Mouse (Mus musculus): ENCODE measurements around the gene Slc35a2. TPM values are rescaled to one million over a fixed set of nuclear protein-coding genes. Genes with fewer than 3 reads are reported as not detected.

Gene Slc35a2
- 23.4 and 25.0 TPM in 2 replicates for total RNA-seq (2017)

GRCm38 (mm10) chrX:7883841-7884567, at the start of gene Slc35a2:
Gene Slc35a2 (plus strand): TSS chrX:7884028.
- peak; percentile 83 for ATAC-seq (ENCODE audit: extremely low read depth, insufficient number of reproducible peaks, low FRiP score, poor library complexity, severe bottlenecking)

- ATAC-seq (ENCODE audit: extremely low read depth, insufficient number of reproducible peaks, low FRiP score, poor library complexity, severe bottlenecking) = no peak
These were observed 46.7 kb upstream of the Slc35a2 start for GRCm38 (mm10) chrX:7837146-7837545.

GRCm38 (mm10) chrX:7840842-7841162, 43.0 kb upstream of the Slc35a2 start:
- ATAC-seq (ENCODE audit: extremely low read depth, insufficient number of reproducible peaks, low FRiP score, poor library complexity, severe bottlenecking) = no peak

- peak; percentile 89 for ATAC-seq (ENCODE audit: extremely low read depth, insufficient number of reproducible peaks, low FRiP score, poor library complexity, severe bottlenecking)
These were observed 42.4 kb upstream of the Slc35a2 start, which contains the start of gene Otud5 for GRCm38 (mm10) chrX:7841163-7842162. Gene Otud5 (plus strand): TSS chrX:7841364.

- no peak for ATAC-seq (ENCODE audit: extremely low read depth, insufficient number of reproducible peaks, low FRiP score, poor library complexity, severe bottlenecking)
These were observed 41.5 kb upstream of the Slc35a2 start for GRCm38 (mm10) chrX:7842318-7842717.

- ATAC-seq (ENCODE audit: extremely low read depth, insufficient number of reproducible peaks, low FRiP score, poor library complexity, severe bottlenecking) = no peak
These were observed 36.0 kb upstream of the Slc35a2 start for GRCm38 (mm10) chrX:7847845-7848244.

GRCm38 (mm10) chrX:7854578-7854977, 29.2 kb upstream of the Slc35a2 start:
- ATAC-seq (ENCODE audit: extremely low read depth, insufficient number of reproducible peaks, low FRiP score, poor library complexity, severe bottlenecking) = 0 out of 2 replicates have a peak, but pooled peaks have one; percentile 56

GRCm38 (mm10) chrX:7859191-7859753, 24.6 kb upstream of the Slc35a2 start:
- no peak for ATAC-seq (ENCODE audit: extremely low read depth, insufficient number of reproducible peaks, low FRiP score, poor library complexity, severe bottlenecking)

GRCm38 (mm10) chrX:7863181-7863580, 20.6 kb upstream of the Slc35a2 start:
- no peak for ATAC-seq (ENCODE audit: extremely low read depth, insufficient number of reproducible peaks, low FRiP score, poor library complexity, severe bottlenecking)

GRCm38 (mm10) chrX:7864551-7864950, 19.3 kb upstream of the Slc35a2 start:
- peak; percentile 46; the same call in 1 of the 2 replicates for ATAC-seq (ENCODE audit: extremely low read depth, insufficient number of reproducible peaks, low FRiP score, poor library complexity, severe bottlenecking)

GRCm38 (mm10) chrX:7865343-7865742, 18.5 kb upstream of the Slc35a2 start:
- peak; percentile 23; the same call in 1 of the 2 replicates for ATAC-seq (ENCODE audit: extremely low read depth, insufficient number of reproducible peaks, low FRiP score, poor library complexity, severe bottlenecking)

GRCm38 (mm10) chrX:7865786-7866185, 18.0 kb upstream of the Slc35a2 start:
- ATAC-seq (ENCODE audit: extremely low read depth, insufficient number of reproducible peaks, low FRiP score, poor library complexity, severe bottlenecking) = no peak

GRCm38 (mm10) chrX:7867141-7867540, 16.7 kb upstream of the Slc35a2 start:
- no peak for ATAC-seq (ENCODE audit: extremely low read depth, insufficient number of reproducible peaks, low FRiP score, poor library complexity, severe bottlenecking)

- ATAC-seq (ENCODE audit: extremely low read depth, insufficient number of reproducible peaks, low FRiP score, poor library complexity, severe bottlenecking) = no peak
These were observed 15.3 kb upstream of the Slc35a2 start for GRCm38 (mm10) chrX:7868506-7868905.

GRCm38 (mm10) chrX:7869826-7870225, 14.0 kb upstream of the Slc35a2 start:
- ATAC-seq (ENCODE audit: extremely low read depth, insufficient number of reproducible peaks, low FRiP score, poor library complexity, severe bottlenecking) = no peak

- ATAC-seq (ENCODE audit: extremely low read depth, insufficient number of reproducible peaks, low FRiP score, poor library complexity, severe bottlenecking) = peak; percentile 91
These were observed 5.8 kb upstream of the Slc35a2 start, which contains the start of gene Pim2 for GRCm38 (mm10) chrX:7878007-7878419. Gene Pim2 (plus strand): TSS chrX:7878262.

- ATAC-seq (ENCODE audit: extremely low read depth, insufficient number of reproducible peaks, low FRiP score, poor library complexity, severe bottlenecking) = no peak
These were observed 5.3 kb upstream of the Slc35a2 start for GRCm38 (mm10) chrX:7878495-7878894.

- peak; percentile 63 for ATAC-seq (ENCODE audit: extremely low read depth, insufficient number of reproducible peaks, low FRiP score, poor library complexity, severe bottlenecking)
These were observed 4.0 kb upstream of the Slc35a2 start for GRCm38 (mm10) chrX:7879819-7880218.

- ATAC-seq (ENCODE audit: extremely low read depth, insufficient number of reproducible peaks, low FRiP score, poor library complexity, severe bottlenecking) = peak; percentile 28; the same call in 1 of the 2 replicates
These were observed 14.4 kb downstream of the Slc35a2 start for GRCm38 (mm10) chrX:7898211-7898610.

Data from neutrophil, adult 5-6 weeks (primary cell).